Mouse (Mus musculus) adrenal gland (tissue): ENCODE measurements around the gene 4930519G04Rik.
"Not testable (repeated sequence)": the region's sequence is repeated elsewhere in the genome, so short reads cannot be mapped to it uniquely, and the experiment has no call there.

Source experiments
- intact Hi-C: fragments of 180-260 bp; cut with DNase I; formaldehyde crosslinking; loops from one replicate; pipeline ENCODE4 v1.15.1; 2025

The 4930519G04Rik gene

GRCm38 (mm10) chr5:114836886-114837285 is 16.6 kb upstream of the 4930519G04Rik start:
- intact Hi-C loops: no loop called here

- intact Hi-C loops: not testable (repeated sequence)
Observed at GRCm38 (mm10) chr5:114840481-114840880, 13.0 kb upstream of the 4930519G04Rik start.

- intact Hi-C loops: not testable (repeated sequence)
Observed at GRCm38 (mm10) chr5:114842155-114842554, 11.3 kb upstream of the 4930519G04Rik start.

- intact Hi-C loops: no loop called here
Observed at GRCm38 (mm10) chr5:114842674-114843073, 10.8 kb upstream of the 4930519G04Rik start.

GRCm38 (mm10) chr5:114844371-114844770 is 9.1 kb upstream of the 4930519G04Rik start:
- intact Hi-C loops: not testable (repeated sequence)

GRCm38 (mm10) chr5:114851565-114852236 is 1.8 kb upstream of the 4930519G04Rik start:
- intact Hi-C loops: no loop called here

- intact Hi-C loops: no loop called here
Observed at GRCm38 (mm10) chr5:114858582-114858981, 5.1 kb downstream of the 4930519G04Rik start, which contains the start of gene Gm9936. Gm9936 (minus strand) TSS chr5:114858682.

- intact Hi-C loops: no loop called here
Observed at GRCm38 (mm10) chr5:114859253-114859652, 5.8 kb downstream of the 4930519G04Rik start.

- intact Hi-C loops: no loop called here
Observed at GRCm38 (mm10) chr5:114861730-114862129, 8.3 kb downstream of the 4930519G04Rik start.

GRCm38 (mm10) chr5:114864813-114865212 is 11.3 kb downstream of the 4930519G04Rik start:
- intact Hi-C loops: no loop called here

- intact Hi-C loops: no loop called here
Observed at GRCm38 (mm10) chr5:114865279-114865678, 11.8 kb downstream of the 4930519G04Rik start.

GRCm38 (mm10) chr5:114875858-114876257 is 22.4 kb downstream of the 4930519G04Rik start:
- intact Hi-C loops: no loop called here

- intact Hi-C loops: no loop called here
Observed at GRCm38 (mm10) chr5:114876331-114876730, 22.9 kb downstream of the 4930519G04Rik start.

- intact Hi-C loops: no loop called here
Observed at GRCm38 (mm10) chr5:114877487-114877886, 24.0 kb downstream of the 4930519G04Rik start.

- intact Hi-C loops: no loop called here
Observed at GRCm38 (mm10) chr5:114879399-114879798, 25.9 kb downstream of the 4930519G04Rik start.

- intact Hi-C loops: not testable (repeated sequence)
Observed at GRCm38 (mm10) chr5:114882319-114882718, 28.9 kb downstream of the 4930519G04Rik start.

- intact Hi-C loops: no loop called here
Observed at GRCm38 (mm10) chr5:114883022-114883421, 29.6 kb downstream of the 4930519G04Rik start.

- intact Hi-C loops: no loop called here
Observed at GRCm38 (mm10) chr5:114886801-114887200, 33.3 kb downstream of the 4930519G04Rik start.

GRCm38 (mm10) chr5:114888995-114889394 is 35.5 kb downstream of the 4930519G04Rik start:
- intact Hi-C loops: no loop called here

- intact Hi-C loops: no loop called here
Observed at GRCm38 (mm10) chr5:114895542-114895941, 42.1 kb downstream of the 4930519G04Rik start.

- intact Hi-C loops: no loop called here
Observed at GRCm38 (mm10) chr5:114896688-114897373, 43.4 kb downstream of the 4930519G04Rik start, which contains the start of gene Oasl2. Oasl2 (plus strand) TSS chr5:114896936.

GRCm38 (mm10) chr5:114897374-114897793 is 43.9 kb downstream of the 4930519G04Rik start:
- intact Hi-C loops: no loop called here
